Mouse (Mus musculus) testis, postnatal 10 days (tissue): ENCODE measurements around the gene Vamp1.
"Not testable (repeated sequence)": the region's sequence is repeated elsewhere in the genome, so short reads cannot be mapped to it uniquely, and the experiment has no call there.

Experiments
- DNase-seq: peaks from one replicate; pipeline ENCODE4 v3.0.0; 2021; ENCODE audit warnings: low spot score

Gene Vamp1

GRCm38 (mm10) chr6:125252285-125252684 is 36.9 kb downstream of the Vamp1 start:
- no peak for DNase-seq

GRCm38 (mm10) chr6:125252711-125253110 is 37.4 kb downstream of the Vamp1 start:
- DNase-seq: no peak

- DNase-seq: no peak
Measured at GRCm38 (mm10) chr6:125253863-125254715, 38.7 kb downstream of the Vamp1 start.

- DNase-seq: no peak
Measured at GRCm38 (mm10) chr6:125255516-125256044, 40.2 kb downstream of the Vamp1 start.

- no peak for DNase-seq
Measured at GRCm38 (mm10) chr6:125256222-125256966, 41.0 kb downstream of the Vamp1 start.

- DNase-seq: no peak
Measured at GRCm38 (mm10) chr6:125260006-125260555, 44.7 kb downstream of the Vamp1 start.

- DNase-seq: no peak
Measured at GRCm38 (mm10) chr6:125264219-125264618, 48.9 kb downstream of the Vamp1 start.

GRCm38 (mm10) chr6:125265239-125265638 is 49.9 kb downstream of the Vamp1 start:
- DNase-seq: no peak

- DNase-seq: no peak
Measured at GRCm38 (mm10) chr6:125266091-125266490, 50.7 kb downstream of the Vamp1 start.

GRCm38 (mm10) chr6:125266600-125266999 is 51.2 kb downstream of the Vamp1 start:
- not testable (repeated sequence) for DNase-seq

- DNase-seq: no peak
Measured at GRCm38 (mm10) chr6:125267469-125267868, 52.1 kb downstream of the Vamp1 start.

GRCm38 (mm10) chr6:125268799-125269198 is 53.4 kb downstream of the Vamp1 start:
- DNase-seq: no peak

GRCm38 (mm10) chr6:125271455-125272227 is 56.3 kb downstream of the Vamp1 start:
- DNase-seq: peak; percentile 94

- no peak for DNase-seq
Measured at GRCm38 (mm10) chr6:125272228-125272785, 57.0 kb downstream of the Vamp1 start.

- peak; percentile 65 for DNase-seq
Measured at GRCm38 (mm10) chr6:125274841-125275563, 59.7 kb downstream of the Vamp1 start.

GRCm38 (mm10) chr6:125279729-125280128 is 64.4 kb downstream of the Vamp1 start:
- no peak for DNase-seq

GRCm38 (mm10) chr6:125282721-125283120 is 67.4 kb downstream of the Vamp1 start:
- not testable (repeated sequence) for DNase-seq

- no peak for DNase-seq
Measured at GRCm38 (mm10) chr6:125284250-125284649, 68.9 kb downstream of the Vamp1 start.

GRCm38 (mm10) chr6:125284751-125285150 is 69.4 kb downstream of the Vamp1 start:
- DNase-seq: no peak

- no peak for DNase-seq
Measured at GRCm38 (mm10) chr6:125285890-125286289, 70.5 kb downstream of the Vamp1 start, which contains the start of gene Tuba3a. Gene Tuba3a, minus strand, starts transcription at chr6:125286042.

GRCm38 (mm10) chr6:125286944-125287343 is 71.6 kb downstream of the Vamp1 start:
- no peak for DNase-seq
